Mouse (Mus musculus): Measurements from ENCODE around the gene 1600014C10Rik.

1600014C10Rik gene

DNA sequence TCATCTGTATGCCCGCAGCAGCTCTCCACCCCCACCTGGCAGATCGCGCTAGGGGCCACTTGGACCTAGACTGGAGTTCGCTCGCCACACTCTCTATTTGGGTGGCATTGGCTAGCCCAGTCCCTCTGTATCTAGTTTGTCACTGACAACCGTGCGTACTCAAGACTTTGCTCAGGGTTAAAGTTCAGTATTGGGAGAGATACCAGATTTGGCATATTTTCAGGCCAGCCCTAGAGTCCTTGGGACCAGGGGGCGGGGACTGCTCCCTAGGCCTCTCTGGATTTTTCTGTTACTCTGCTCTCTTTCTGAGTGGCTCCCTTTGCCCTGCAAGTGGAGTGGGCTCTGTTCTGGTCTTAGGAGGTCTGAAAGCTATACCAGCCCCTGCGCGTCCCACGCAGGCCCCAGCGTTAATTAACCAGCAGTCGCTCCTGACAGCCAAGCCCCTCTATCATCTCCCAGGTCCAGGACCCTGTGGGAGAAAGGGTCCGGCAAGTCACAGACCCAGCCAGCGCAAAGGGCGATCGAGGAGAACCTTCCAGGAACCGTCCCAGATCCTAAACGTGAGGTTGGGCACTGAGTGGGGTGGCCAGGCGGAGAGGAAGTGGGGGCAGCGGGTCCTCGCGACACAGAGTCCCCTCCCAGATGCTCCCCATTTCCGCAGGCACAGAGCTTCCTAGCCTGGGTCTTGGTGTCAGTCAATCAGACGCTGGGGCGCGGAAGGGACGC lies at the start of gene 1600014C10Rik:
TSS of gene 1600014C10Rik (plus strand) at position 256 of the 726 bp plus-strand sequence.
- no peak for DNase-seq (ENCODE audit: inconsistent age in 2 of 2, low spot score in 1 of 2)

DNA sequence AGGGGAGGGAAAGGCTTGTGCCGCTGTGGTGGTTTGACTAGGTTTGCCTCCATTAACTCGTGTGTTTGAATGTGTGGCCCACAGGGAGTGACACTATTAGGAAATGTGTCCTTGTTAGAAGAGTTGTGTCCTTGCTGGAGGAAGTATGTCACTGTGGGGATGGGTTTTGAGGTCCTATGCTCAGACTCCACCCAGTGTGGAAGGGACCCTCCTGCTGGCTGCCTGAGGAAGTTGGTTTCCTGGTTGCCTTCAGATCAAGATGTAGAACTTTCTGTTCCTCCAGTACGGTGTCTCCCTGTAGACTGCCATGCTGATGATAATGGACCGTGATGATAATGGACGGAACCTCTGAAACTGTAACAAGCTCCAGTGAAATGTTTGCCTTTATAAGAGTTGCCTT lies 48.5 kb upstream of the 1600014C10Rik start:
- DNase-seq (ENCODE audit: inconsistent age in 2 of 2, low spot score in 1 of 2): no peak

DNA sequence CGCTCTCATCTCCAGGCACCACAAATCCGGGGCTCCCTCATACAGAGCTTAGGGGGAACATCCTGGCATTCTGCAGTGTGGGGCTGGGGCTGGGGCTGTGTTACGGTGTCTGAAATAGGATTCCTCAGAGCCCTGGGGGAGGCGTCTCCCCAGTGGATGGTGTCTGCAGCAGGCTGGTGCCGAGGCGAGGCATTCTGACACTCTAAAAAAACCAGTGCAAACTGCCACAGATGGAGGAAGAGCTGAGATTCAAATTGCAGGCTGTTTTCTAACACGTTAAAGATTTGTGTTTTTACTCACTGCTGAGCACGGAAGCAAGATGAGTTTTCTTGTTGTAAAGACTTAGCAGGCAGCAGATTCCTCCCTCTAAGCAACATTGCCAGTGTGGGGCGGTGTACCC lies 42.7 kb upstream of the 1600014C10Rik start:
- no peak for DNase-seq (ENCODE audit: inconsistent age in 2 of 2, low spot score in 1 of 2)

DNA sequence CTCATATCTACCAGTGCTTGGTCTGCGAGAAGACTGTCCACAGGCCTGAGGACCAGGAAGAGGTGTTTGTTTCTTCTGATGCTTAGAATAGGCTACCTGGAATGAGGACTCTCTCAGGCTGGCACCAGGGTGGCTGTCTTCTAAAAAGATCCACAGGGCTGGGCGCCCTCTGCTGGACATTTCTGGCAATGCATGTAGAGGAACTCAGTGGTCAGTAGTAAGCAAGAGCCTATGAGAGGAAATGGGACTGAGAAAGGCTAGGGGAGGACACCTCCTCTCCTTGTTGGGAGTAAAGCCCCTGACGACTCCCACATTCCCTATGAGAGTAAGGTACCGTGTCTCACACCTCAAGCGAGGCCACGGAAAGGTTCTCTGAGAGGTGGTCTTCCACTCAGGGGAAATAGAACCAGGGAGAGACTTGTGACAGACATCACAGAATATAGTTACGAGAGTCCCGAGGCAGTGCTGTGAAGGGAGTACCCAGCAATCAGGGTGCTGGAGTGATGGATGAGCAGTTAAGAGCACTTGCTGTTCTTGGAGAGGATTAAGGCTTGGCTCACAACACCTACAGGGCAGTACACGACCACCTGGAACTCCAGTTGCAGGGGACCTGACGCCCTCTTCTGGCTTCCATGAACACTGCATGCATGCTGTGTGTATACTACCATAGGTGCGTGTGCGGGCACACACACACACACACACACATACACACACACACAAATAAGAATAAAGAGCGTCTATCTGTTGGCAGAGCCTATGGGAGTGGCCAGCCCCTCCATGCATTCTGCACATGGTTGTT lies 41.1 kb upstream of the 1600014C10Rik start:
- DNase-seq (ENCODE audit: inconsistent age in 2 of 2, low spot score in 1 of 2): peak; percentile 76 to 94

DNA sequence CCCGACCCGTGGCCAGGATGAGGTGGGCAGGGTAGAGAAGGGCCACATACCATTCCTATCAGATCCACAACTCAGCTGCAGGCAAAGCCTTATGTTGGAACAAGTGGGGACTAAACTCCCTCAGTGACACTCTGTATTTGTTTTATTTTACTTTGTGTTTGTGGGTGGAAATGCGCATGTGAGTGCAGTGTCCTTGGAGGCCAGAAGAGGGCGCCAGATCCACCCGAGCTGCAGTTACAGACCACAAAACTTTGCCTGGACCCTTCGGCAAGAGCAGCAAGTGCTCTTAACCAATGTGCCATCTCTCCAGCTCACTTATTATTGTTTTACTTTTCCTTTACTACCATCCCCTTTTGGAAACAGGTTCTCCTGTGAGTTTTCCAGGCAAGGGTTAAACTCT lies 35.5 kb upstream of the 1600014C10Rik start:
- no peak for DNase-seq (ENCODE audit: inconsistent age in 2 of 2, low spot score in 1 of 2)

DNA sequence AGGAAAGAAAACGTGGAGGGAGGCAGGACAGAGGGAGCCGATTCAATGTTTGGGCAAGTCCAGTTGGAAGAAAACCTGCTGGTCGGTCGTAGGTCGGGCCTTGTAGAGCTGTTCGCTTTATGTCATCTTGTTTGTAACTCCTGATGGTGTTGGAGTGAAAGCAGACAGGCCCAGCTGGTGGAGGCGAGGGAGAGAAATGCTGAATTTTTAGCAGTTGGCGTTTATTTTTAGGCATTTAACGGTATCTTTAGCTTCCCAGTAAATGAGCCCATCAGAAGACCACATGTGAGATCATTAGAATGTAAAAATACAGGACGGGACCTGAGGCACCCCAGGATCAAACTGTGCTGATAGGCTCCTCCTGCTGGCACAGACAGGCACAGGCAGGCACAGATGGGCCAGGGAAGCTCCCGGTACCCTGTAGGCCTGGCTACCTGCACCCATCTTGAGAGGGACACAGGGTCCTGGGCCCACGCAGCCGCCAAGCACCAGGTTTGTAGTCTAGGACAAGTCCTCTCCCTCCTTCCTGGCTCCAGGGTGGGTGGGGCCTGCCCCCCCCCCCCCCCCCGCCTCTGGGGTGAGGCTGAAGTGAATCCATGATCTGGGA lies 31.2 kb upstream of the 1600014C10Rik start:
- DNase-seq (ENCODE audit: inconsistent age in 2 of 2, low spot score in 1 of 2): no peak

DNA sequence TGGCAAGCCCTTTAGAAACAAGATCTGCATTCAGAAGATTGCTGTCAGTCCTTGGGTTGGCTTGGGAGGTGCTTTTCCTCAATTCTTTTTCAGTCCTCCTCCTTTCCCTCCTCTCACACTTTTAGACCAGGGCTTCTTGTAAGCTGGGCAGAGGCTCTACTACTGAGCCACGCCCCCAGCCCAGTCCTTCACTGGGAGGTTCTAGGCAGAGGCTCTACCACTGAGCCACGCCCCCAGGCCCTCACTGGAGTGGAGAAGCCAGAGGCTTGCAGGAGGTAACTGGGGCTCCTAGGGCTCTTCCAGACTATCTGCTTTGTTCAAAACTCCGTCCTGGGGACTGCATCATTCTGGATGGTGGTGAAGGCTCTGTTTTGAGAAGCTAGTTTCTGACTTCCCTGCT lies 30.4 kb upstream of the 1600014C10Rik start:
- DNase-seq (ENCODE audit: inconsistent age in 2 of 2, low spot score in 1 of 2): no peak

DNA sequence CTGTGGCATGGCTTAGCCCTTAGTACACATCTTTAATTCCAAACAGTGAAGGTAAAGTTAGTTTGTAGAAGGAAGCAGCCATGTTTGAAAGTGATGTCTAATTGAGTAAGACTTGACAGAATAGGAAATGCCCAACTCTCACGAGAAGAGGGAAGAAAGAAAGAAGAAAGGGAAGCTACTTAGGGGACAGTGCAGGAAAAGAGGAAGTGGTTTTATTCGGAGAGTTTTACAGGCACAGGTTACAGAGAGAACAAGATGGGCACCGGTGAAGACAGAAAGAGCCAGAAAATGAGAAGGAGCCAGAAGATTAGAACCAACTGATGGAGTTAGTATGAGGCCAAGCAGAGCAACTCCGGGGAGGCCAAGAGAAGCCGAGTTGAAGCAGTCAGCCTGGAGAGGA lies 27.2 kb upstream of the 1600014C10Rik start:
- DNase-seq (ENCODE audit: inconsistent age in 2 of 2, low spot score in 1 of 2): no peak

DNA sequence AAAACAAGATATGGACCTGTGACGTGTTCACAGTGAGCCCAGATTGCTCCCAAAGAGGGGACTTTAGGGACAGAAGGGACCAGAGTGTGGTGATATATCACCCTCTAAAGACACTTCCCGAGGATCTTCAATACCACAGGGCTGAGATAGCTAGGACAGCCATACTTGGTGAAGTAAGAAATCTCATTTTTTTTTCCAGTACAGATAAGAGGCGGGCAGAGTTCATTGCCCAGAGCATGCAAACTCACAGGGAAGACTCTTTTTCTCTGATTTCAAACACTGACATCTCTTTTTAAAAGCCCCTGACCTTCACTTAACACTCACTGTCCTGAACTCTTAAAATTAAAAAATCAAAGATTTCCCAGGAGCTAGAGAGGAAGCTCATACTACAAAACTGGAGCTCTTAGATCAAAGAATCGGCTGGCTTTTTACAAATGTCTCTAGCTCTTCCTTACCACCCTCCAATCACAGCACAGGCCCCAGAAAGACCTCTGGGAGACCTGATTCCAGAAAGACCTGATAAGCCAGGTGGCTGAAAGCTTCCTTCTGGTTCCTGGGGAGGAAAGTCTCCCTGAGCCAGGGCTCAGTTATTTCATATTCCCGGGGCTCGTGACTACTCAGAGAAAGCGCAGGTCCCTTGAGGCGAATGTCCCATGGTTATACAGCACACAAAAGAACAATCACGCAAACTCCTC lies 24.1 kb upstream of the 1600014C10Rik start:
- DNase-seq (ENCODE audit: inconsistent age in 2 of 2, low spot score in 1 of 2): no peak

DNA sequence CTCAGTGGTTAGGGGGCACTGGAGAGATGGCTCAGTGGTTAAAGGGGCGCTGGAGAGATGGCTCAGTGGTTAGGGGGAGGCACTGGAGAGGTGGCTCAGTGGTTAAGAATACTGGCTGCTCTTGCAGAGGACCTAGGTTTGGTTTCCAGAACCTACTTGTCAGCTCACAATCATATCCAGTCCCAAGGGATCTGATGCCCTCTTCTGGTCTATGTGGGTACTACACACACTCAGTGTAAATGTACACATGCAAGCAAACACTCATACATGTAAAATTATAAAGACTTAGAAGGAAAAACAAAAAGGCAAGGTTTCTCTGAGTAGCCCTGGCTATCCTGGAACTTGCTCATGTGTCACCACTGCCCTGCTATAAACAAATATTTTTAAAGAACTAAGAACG lies 21.6 kb upstream of the 1600014C10Rik start:
- no peak for DNase-seq (ENCODE audit: inconsistent age in 2 of 2, low spot score in 1 of 2)

DNA sequence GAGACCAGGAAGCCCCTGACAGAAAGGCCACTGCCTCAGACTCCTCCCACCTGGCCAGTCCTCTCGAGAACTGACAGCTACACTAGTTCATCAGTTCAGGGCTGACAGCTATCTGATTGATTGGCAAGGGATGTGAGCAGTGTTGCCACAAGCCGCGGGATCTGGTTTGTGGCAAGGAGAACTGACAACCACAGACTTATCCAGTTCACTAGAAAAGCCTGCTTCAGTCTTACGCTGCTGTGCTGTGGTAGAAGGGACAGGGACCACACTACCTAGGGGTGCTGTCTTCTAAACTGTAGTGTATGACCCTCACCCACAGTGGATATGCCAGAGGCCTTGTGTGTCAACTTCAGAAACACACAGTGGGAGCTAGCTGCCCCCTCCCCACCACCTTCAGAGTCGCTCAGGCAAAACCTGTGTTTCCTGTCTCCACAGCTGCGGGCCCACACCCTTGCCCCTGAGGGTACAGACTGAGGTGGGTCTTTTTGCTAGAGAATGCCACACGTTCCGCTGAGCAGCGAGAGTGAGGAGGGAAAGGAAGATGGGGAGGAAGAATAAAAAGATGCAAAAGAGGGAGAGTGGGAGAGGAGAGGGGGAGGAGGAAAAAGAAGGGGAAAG lies 19.5 kb upstream of the 1600014C10Rik start:
- DNase-seq (ENCODE audit: inconsistent age in 2 of 2, low spot score in 1 of 2): no peak

DNA sequence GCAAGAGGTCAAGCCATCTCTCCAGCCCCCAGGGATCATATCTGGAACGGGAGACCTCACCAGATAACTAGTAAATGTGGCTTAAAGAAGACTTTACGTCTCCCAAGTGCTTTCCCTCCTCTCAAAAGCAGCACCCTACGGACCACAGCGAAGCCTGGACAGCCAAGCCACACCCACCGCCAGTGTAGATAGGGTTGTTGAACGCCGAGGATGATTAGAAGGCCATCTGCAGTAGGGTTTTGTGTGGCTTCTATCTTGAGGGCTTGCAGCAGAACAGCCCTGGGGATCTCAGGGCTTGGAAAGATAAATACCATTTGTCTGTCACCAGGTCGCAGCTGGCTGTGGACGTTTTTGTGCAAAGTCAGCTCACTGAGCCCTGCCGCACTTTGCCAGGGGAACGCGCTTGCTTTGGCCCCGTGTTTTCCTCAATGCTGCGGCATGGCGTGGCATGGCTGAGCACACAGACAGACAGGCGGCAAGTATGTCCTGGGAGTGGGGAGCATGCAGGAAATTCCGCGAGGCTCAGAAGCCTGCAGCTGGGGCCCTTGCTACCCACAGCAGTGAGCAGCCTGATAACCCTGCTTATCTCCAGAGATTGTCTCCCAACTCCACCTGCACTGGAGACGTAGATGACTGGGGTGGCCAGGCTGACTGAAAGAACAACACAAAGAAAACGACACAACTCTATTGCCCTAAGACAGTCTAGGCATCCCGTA lies 15.9 kb upstream of the 1600014C10Rik start:
- DNase-seq (ENCODE audit: inconsistent age in 2 of 2, low spot score in 1 of 2): peak in 1 of 2 experiments; percentile 32

DNA sequence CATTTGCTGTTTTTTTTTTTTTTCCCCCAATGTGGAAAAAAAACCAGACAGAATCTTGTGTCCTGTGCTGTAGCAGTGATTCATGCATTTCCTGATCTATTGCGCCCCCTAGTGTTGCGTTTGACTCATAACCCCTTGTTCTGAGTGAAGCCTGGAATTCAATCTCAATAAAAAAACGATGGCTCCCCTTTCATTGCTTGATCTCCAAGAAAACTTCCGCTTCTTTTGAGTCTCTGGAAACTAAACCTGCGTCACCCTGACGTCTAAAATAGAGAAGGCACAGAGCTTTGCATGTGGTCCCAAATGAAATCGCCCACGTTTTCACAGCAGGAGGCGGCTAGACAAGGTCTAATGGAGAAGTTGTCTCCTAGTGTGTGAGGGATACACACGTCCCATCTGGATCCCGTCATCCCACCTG lies 15.3 kb upstream of the 1600014C10Rik start:
- peak; percentile 34 to 79 for DNase-seq (ENCODE audit: inconsistent age in 2 of 2, low spot score in 1 of 2)

DNA sequence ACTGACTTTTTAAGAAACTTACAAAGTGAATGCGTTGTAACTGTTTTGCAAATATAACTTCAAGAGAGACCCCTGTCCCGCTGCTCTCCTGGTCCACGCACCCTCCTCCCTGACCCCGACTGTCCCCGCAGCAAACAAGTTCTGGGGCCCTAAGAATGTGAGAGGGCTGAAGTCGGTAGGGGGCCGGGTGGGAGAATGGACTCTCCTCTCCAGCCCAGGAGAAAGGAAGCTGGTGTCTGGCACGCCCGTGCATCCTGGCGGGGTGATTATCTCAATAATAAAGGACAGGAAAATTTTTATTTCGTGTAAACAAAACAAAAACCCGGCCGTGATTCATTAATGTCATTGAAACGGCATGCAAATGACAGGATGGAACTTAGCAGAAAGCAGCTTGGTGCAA lies 9.1 kb upstream of the 1600014C10Rik start:
- DNase-seq (ENCODE audit: inconsistent age in 2 of 2, low spot score in 1 of 2): no peak

DNA sequence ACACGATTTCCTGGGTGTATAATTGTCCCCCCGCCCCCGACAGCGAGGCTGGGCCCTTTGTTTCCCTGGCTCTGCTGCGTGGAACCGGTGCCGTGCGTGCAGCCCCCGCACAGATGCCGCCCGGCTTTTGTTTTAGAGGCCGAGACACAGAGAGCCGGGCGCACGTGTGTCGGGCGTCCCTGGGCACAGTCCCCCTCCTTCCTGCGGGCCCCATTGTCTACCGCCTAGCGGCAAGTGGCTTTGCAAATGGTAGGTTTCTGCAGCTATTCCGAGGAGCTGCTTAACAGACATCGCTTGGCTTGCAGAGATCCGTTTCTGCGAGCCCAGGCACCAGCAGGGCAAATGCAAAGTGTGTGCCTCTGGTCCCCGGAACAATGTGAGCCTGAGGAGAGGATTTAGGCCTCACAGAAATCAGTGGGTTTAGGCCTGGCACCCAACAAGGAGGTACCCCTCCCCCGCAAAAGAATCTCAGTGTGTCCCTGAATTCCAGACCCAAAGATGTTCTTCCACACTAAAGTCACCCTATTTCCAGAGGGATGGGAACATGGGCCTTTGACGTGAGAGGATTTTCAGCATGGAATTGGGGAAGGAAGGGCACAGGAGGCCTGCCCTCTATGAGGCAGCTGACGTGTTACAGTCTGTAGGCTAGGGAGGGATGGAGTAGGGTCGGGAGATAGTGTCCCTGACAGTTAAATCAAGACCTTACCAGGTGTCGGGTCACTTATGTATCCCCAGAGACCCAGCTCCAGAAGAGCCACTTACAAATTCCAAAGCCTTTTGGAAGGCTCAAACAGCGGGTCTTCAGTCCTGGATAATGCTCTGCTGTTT lies 8.5 kb upstream of the 1600014C10Rik start:
- peak in 1 of 2 experiments; percentile 45 for DNase-seq (ENCODE audit: inconsistent age in 2 of 2, low spot score in 1 of 2)

DNA sequence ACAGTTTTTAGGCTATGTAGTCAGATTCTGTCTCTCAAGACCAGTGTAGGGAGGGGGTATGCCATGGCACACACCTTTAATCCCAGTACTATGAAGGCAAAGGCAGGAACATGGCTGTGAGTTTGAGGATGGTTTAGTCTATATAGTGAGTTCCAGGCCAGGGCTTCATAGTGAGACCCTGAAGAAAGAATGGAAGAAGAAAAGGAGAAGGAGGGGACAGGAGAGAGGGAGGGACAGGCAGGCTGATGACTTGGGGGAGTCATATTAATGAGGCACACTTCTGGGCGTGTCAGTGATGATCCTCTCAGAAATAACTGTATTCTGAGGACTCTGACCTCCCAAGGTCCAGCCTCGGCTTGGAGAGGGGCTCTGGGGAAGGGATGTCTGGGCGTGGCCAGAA lies 7.0 kb upstream of the 1600014C10Rik start:
- no peak for DNase-seq (ENCODE audit: inconsistent age in 2 of 2, low spot score in 1 of 2)

DNA sequence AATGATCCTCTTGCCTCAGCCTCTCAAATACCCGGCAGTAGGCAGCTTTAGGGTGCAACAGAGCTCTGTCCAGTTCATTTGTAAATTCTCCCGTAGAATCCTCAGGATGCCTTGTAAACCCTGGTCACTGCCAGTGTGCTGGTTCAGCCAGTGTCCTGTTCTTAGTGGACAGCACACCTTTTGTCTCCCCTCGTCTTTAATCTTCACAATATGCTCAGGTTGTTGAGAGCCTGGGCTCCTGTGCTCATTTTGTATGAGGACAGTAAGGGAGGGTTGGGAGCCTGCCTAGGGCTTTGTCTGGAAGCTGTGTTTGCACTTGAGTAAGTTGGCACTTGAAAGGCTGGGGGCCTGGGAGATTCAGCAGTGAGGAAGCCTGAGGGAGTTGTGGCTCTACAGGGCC lies 3.1 kb upstream of the 1600014C10Rik start:
- DNase-seq (ENCODE audit: inconsistent age in 2 of 2, low spot score in 1 of 2): no peak

DNA sequence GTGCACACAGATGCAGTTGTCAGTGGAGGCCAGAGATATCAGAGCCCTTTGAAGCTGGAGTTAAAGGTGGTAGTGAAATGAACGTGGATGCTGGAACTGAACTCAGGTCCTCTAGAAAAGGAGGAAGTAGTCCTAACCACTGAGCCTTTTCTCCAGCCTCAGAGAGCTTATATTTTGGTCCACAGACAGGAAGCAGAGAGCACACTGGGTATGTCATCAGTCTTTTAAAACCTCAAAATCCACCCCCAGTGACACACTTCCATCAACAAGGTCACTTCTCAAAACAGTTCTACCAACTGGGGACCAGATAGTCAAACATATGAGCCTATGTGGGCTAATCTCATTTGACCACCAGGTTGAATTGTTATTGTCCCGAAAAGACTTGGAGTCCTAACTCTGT lies 1.7 kb upstream of the 1600014C10Rik start:
- DNase-seq (ENCODE audit: inconsistent age in 2 of 2, low spot score in 1 of 2): no peak

DNA sequence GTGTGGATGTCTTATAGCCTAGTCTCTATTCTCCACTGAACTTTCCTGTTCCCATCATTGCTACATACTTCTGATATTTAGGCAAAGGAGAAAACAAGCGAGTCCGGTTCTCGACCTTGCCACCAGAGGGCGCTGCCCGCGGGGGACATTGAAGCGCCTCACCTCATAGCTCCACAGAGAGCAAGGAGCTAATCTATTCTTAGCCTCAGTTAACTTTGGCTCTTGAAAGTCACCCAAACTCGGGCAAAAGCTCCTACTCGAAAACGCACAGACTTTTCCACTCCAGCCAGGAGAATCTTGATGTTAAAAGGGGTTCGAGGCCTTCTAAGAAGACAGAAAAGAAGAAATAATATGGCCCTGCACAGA lies 438 bp upstream of the 1600014C10Rik start:
- DNase-seq (ENCODE audit: inconsistent age in 2 of 2, low spot score in 1 of 2): peak; percentile 88 to 97
